Mouse (Mus musculus): Measurements from ENCODE around the gene Pilrb1.
"Not testable (repeated sequence)": the region's sequence is repeated elsewhere in the genome, so short reads cannot be mapped to it uniquely, and the experiment has no call there.

The Pilrb1 gene

GRCm38 (mm10) chr5:137857960-137858710, at the start of gene Pilrb1:
TSS of gene Pilrb1 (minus strand) at chr5:137858106.
- DNase-seq, result peak; percentile 97

GRCm38 (mm10) chr5:137897812-137898211, 39.9 kb upstream of the Pilrb1 start:
- DNase-seq, result no peak

- DNase-seq, result no peak
These were observed 35.0 kb upstream of the Pilrb1 start for GRCm38 (mm10) chr5:137892954-137893353.

- no peak for DNase-seq
These were observed 29.8 kb upstream of the Pilrb1 start for GRCm38 (mm10) chr5:137887666-137888065.

- DNase-seq, result no peak
These were observed 28.0 kb upstream of the Pilrb1 start for GRCm38 (mm10) chr5:137885894-137886293.

GRCm38 (mm10) chr5:137883345-137883744, 25.4 kb upstream of the Pilrb1 start:
- DNase-seq, result no peak

- no peak for DNase-seq
These were observed 25.0 kb upstream of the Pilrb1 start for GRCm38 (mm10) chr5:137882922-137883321.

GRCm38 (mm10) chr5:137877860-137878259, 20.0 kb upstream of the Pilrb1 start:
- DNase-seq, result peak; percentile 87

GRCm38 (mm10) chr5:137875054-137875453, 17.1 kb upstream of the Pilrb1 start:
- DNase-seq, result peak; percentile 2

GRCm38 (mm10) chr5:137872381-137872702, 14.4 kb upstream of the Pilrb1 start:
- not testable (repeated sequence) for DNase-seq

GRCm38 (mm10) chr5:137871644-137872380, 13.9 kb upstream of the Pilrb1 start, which contains the start of gene Pilrb2:
TSS of gene Pilrb2 (minus strand) at chr5:137871815.
- peak; percentile 90 for DNase-seq

GRCm38 (mm10) chr5:137868600-137868999, 10.7 kb upstream of the Pilrb1 start:
- DNase-seq, result peak; percentile 73

- DNase-seq, result peak; percentile 84
These were observed 6.1 kb upstream of the Pilrb1 start for GRCm38 (mm10) chr5:137864008-137864407.

- not testable (repeated sequence) for DNase-seq
These were observed 1.0 kb downstream of the Pilrb1 start for GRCm38 (mm10) chr5:137856870-137857269.

- DNase-seq, result peak; percentile 37
These were observed 3.0 kb downstream of the Pilrb1 start for GRCm38 (mm10) chr5:137854907-137855306.

- DNase-seq, result peak; percentile 50
These were observed 7.6 kb downstream of the Pilrb1 start for GRCm38 (mm10) chr5:137850313-137850712.

GRCm38 (mm10) chr5:137837110-137837509, 20.8 kb downstream of the Pilrb1 start:
- DNase-seq, result peak; percentile 86

- DNase-seq, result peak; percentile 68
These were observed 21.3 kb downstream of the Pilrb1 start for GRCm38 (mm10) chr5:137836611-137837010.

GRCm38 (mm10) chr5:137835966-137836520, 21.9 kb downstream of the Pilrb1 start, which contains the start of gene Pilra:
TSS of gene Pilra (minus strand) at chr5:137836281.
- DNase-seq, result peak; percentile 95

- peak; percentile 76 for DNase-seq
These were observed 24.4 kb downstream of the Pilrb1 start for GRCm38 (mm10) chr5:137833500-137833899.

- peak; percentile 89 for DNase-seq
These were observed 26.4 kb downstream of the Pilrb1 start for GRCm38 (mm10) chr5:137831506-137831905.

GRCm38 (mm10) chr5:137831106-137831505, 26.8 kb downstream of the Pilrb1 start:
- DNase-seq, result peak; percentile 91

- DNase-seq, result peak; percentile 95
These were observed 27.7 kb downstream of the Pilrb1 start for GRCm38 (mm10) chr5:137830238-137830637.

GRCm38 (mm10) chr5:137828694-137829093, 29.2 kb downstream of the Pilrb1 start:
- peak; percentile 89 for DNase-seq
